In genomic region chr8:11334493-11334892, GRCm38 (mm10) we compare ENCODE assay signal across 17 mouse cellular contexts. TPM values are rescaled to one million over a fixed set of nuclear protein-coding genes. Genes with fewer than 3 reads are reported as not detected.
DNase-seq lines count a peak whose midpoint lies in the region; ATAC-seq and TF ChIP-seq lines count a peak whose summit lies in the region.
"Had no signal": no experiment of that assay in that cellular context is flagged by ENCODE, and none has a peak within 500 bp of the region (broad histone marks: within the 10 kb centered on the region; RNA-seq: fewer than 3 reads in every experiment).

No protein-coding gene starts in this region.

- WGBS in heart, embryonic 11.5 days (ENCODE audit: insufficient replicate concordance), result 28% methylated on average over 3 of the region's 3 CpGs
- WGBS in liver, adult 2 months, result 74% methylated on average over 3 of the region's 3 CpGs
- WGBS in liver, embryonic 12.5 days (ENCODE audit: insufficient replicate concordance), result 27% methylated on average over 3 of the region's 3 CpGs
- WGBS in midbrain, embryonic 14.5 days, result 96% methylated on average over 3 of the region's 3 CpGs

- H3K27ac ChIP-seq in heart, embryonic 11.5 days (ENCODE audit: low read depth, low read length), result peak overlapping the region; percentile 54
- 0 out of 2 replicates have a peak overlapping the region, but pooled peaks have one; percentile 41 for H3K27ac ChIP-seq in liver, adult 2 months (replicated peaks; ENCODE audit: insufficient read depth, low read depth, low read length)
- no peak overlapping the region for H3K27ac ChIP-seq in liver, embryonic 12.5 days
- H3K27ac ChIP-seq in brown adipose tissue, adult 24 weeks (replicated peaks; ENCODE audit: low read depth, low read length), result peak overlapping the region; percentile 89
- no peak overlapping the region for H3K27ac ChIP-seq in midbrain, embryonic 14.5 days (replicated peaks; ENCODE audit: low read depth, low read length)
- H3K27ac ChIP-seq: hindbrain, embryonic 13.5 days; limb, embryonic 12.5 days; liver, embryonic 14.5 days; midbrain, embryonic 12.5 days; neural tube, embryonic 13.5 days had no signal

- TF ChIP-seq POLR2A in liver, adult 2 months (IDR thresholded peaks at IDR 0.05; ENCODE audit: extremely low read depth, insufficient read depth, low read length), result no peak

- peak overlapping the region; percentile 17 for H3K4me2 ChIP-seq in heart, embryonic 11.5 days
- no peak overlapping the region for H3K4me2 ChIP-seq in liver, embryonic 12.5 days
- H3K4me2 ChIP-seq in midbrain, embryonic 14.5 days (ENCODE audit: low read length), result no peak overlapping the region
- H3K4me2 ChIP-seq: hindbrain, embryonic 13.5 days; limb, embryonic 12.5 days; midbrain, embryonic 12.5 days; neural tube, embryonic 13.5 days had no signal

- ATAC-seq in heart, embryonic 11.5 days (replicated peaks; ENCODE audit: insufficient number of reproducible peaks, low FRiP score, low TSS enrichment), result no peak; the same call in 1 of the 2 replicates
- no peak for ATAC-seq in liver, embryonic 12.5 days
- no peak for ATAC-seq in midbrain, embryonic 14.5 days (ENCODE audit: low FRiP score, low TSS enrichment)

- no peak for TF ChIP-seq CTCF in liver, adult 2 months (IDR thresholded peaks at IDR 0.05; ENCODE audit: low read depth, low read length)

- no peaks in the 10 kb centered on the region; the same call in 1 of the 2 replicates for H3K79me2 ChIP-seq in liver, adult 2 months (ENCODE audit: control insufficient read depth, insufficient read depth, low read length)

- no peak for DNase-seq in heart, adult 11 months
- no peak for DNase-seq in liver, adult 2 months (ENCODE audit: extremely low read depth, low read depth, low spot score)
- peak; percentile 2 for DNase-seq in naive thymus-derived CD4-positive, alpha-beta T cell, adult 2 months (ENCODE audit: low read depth)
- no peak for DNase-seq in midbrain, embryonic 14.5 days
- DNase-seq in thymus, postnatal 10 days (ENCODE audit: low spot score in 2 of 2), result no peak
- DNase-seq: adrenal gland, postnatal 25 days; B cell, adult 2 months; cerebellum, adult 18-20 months; thymus, adult 2 months had no signal

- peaks cover 57% of the 10 kb centered on the region for H3K4me1 ChIP-seq in heart, embryonic 11.5 days (ENCODE audit: control insufficient read depth, insufficient read depth, low read length)
- peaks cover 7% of the 10 kb centered on the region; the same call in 1 of the 2 replicates for H3K4me1 ChIP-seq in liver, adult 2 months (ENCODE audit: control insufficient read depth, insufficient read depth, low read length)
- H3K4me1 ChIP-seq in liver, embryonic 12.5 days, result no peaks in the 10 kb centered on the region
- peaks cover 74% of the 10 kb centered on the region for H3K4me1 ChIP-seq in brown adipose tissue, adult 24 weeks (ENCODE audit: control insufficient read depth, insufficient read depth, insufficient read length, low read length)
- no peaks in the 10 kb centered on the region for H3K4me1 ChIP-seq in midbrain, embryonic 14.5 days (ENCODE audit: control insufficient read depth, insufficient read depth, low read length)
- H3K4me1 ChIP-seq: limb, embryonic 12.5 days had no signal

- H3K9me3 ChIP-seq in heart, embryonic 11.5 days (replicated peaks; ENCODE audit: control insufficient read depth, low read length), result no peaks in the 10 kb centered on the region
- no peaks in the 10 kb centered on the region for H3K9me3 ChIP-seq in liver, embryonic 12.5 days (replicated peaks)
- no peaks in the 10 kb centered on the region for H3K9me3 ChIP-seq in midbrain, embryonic 14.5 days (ENCODE audit: control insufficient read depth, low read length)
- H3K9me3 ChIP-seq: hindbrain, embryonic 13.5 days; limb, embryonic 12.5 days; midbrain, embryonic 12.5 days; neural tube, embryonic 13.5 days had no signal

- no peak overlapping the region for H3K9ac ChIP-seq in heart, embryonic 11.5 days (ENCODE audit: low read depth, low read length)
- no peak overlapping the region for H3K9ac ChIP-seq in liver, adult 2 months (ENCODE audit: low read depth, low read length)
- no peak overlapping the region for H3K9ac ChIP-seq in liver, embryonic 12.5 days
- H3K9ac ChIP-seq in midbrain, embryonic 14.5 days (replicated peaks; ENCODE audit: low read length), result no peak overlapping the region
- H3K9ac ChIP-seq: hindbrain, embryonic 13.5 days; limb, embryonic 12.5 days; liver, embryonic 14.5 days; midbrain, embryonic 12.5 days; neural tube, embryonic 13.5 days had no signal

- no peaks in the 10 kb centered on the region for H3K27me3 ChIP-seq in heart, embryonic 11.5 days (ENCODE audit: control insufficient read depth, insufficient read depth, low read length)
- no peaks in the 10 kb centered on the region for H3K27me3 ChIP-seq in liver, adult 2 months (ENCODE audit: control insufficient read depth, insufficient read depth, low read length)
- no peaks in the 10 kb centered on the region; the same call in 1 of the 2 replicates for H3K27me3 ChIP-seq in liver, embryonic 12.5 days (replicated peaks)
- no peaks in the 10 kb centered on the region for H3K27me3 ChIP-seq in midbrain, embryonic 14.5 days (ENCODE audit: control insufficient read depth, insufficient read depth, low read length)
- H3K27me3 ChIP-seq: hindbrain, embryonic 13.5 days; limb, embryonic 12.5 days; midbrain, embryonic 12.5 days; neural tube, embryonic 13.5 days had no signal

- no peak overlapping the region for H3K4me3 ChIP-seq in heart, embryonic 11.5 days (ENCODE audit: low read depth, low read length)
- H3K4me3 ChIP-seq in liver, adult 2 months (ENCODE audit: insufficient read depth, low read depth, low read length), result no peak overlapping the region
- no peak overlapping the region for H3K4me3 ChIP-seq in liver, embryonic 12.5 days
- H3K4me3 ChIP-seq in brown adipose tissue, adult 24 weeks (ENCODE audit: insufficient read depth, low read depth, low read length), result no peak overlapping the region
- H3K4me3 ChIP-seq in midbrain, embryonic 14.5 days (replicated peaks; ENCODE audit: low read depth, low read length), result no peak overlapping the region
- H3K4me3 ChIP-seq: hindbrain, embryonic 13.5 days; limb, embryonic 12.5 days; midbrain, embryonic 12.5 days; neural tube, embryonic 13.5 days had no signal

- no peaks in the 10 kb centered on the region for H3K36me3 ChIP-seq in heart, embryonic 11.5 days (ENCODE audit: control insufficient read depth, insufficient read depth, low read length)
- no peaks in the 10 kb centered on the region for H3K36me3 ChIP-seq in liver, adult 2 months (ENCODE audit: control insufficient read depth, insufficient read depth, low read length)
- H3K36me3 ChIP-seq in liver, embryonic 12.5 days, result no peaks in the 10 kb centered on the region
- no peaks in the 10 kb centered on the region for H3K36me3 ChIP-seq in midbrain, embryonic 14.5 days (ENCODE audit: control insufficient read depth, insufficient read depth, low read length)
- H3K36me3 ChIP-seq: hindbrain, embryonic 13.5 days; limb, embryonic 12.5 days; midbrain, embryonic 12.5 days; neural tube, embryonic 13.5 days had no signal

RNA-seq across cellular contexts. Expression of gene Col4a1, which starts 21.9 kb away (rescaled TPM):
- polyA plus RNA-seq in heart, embryonic 11.5 days (2014; fragmentation: Nextera tagmentation; extraction: Ambion mirVana), result 150 and 187 TPM in 2 replicates
- total RNA-seq in liver, adult 2 months (2014; rRNA removed), result 25.7 and 28.3 TPM in 2 replicates
- 21.8 and 29.1 TPM in 2 replicates for polyA plus RNA-seq in liver, adult 2 months (2012; rRNA removed)
- polyA plus RNA-seq in liver, embryonic 12.5 days (2016; fragmentation: Nextera tagmentation; extraction: Ambion mirVana), result 28.9 and 30.9 TPM in 2 replicates
- polyA plus RNA-seq in brown adipose tissue, adult 24 weeks (2012; ENCODE audit: insufficient read depth, insufficient read length, missing spikeins), result 142 and 186 TPM in 2 replicates
- 38.1 and 123 TPM in 2 replicates for polyA plus RNA-seq in midbrain, embryonic 14.5 days (2014; fragmentation: Nextera tagmentation; extraction: Ambion mirVana)

RNA-seq across cellular contexts. Expression of gene Col4a2, which starts 21.9 kb away (rescaled TPM):
- polyA plus RNA-seq in heart, embryonic 11.5 days (2014; fragmentation: Nextera tagmentation; extraction: Ambion mirVana), result 40.6 and 51.0 TPM in 2 replicates
- 7.7 and 10.9 TPM in 2 replicates for total RNA-seq in liver, adult 2 months (2014; rRNA removed)
- polyA plus RNA-seq in liver, adult 2 months (2012; rRNA removed), result 6.1 and 8.0 TPM in 2 replicates
- 11.8 and 12.0 TPM in 2 replicates for polyA plus RNA-seq in liver, embryonic 12.5 days (2016; fragmentation: Nextera tagmentation; extraction: Ambion mirVana)
- polyA plus RNA-seq in brown adipose tissue, adult 24 weeks (2012; ENCODE audit: insufficient read depth, insufficient read length, missing spikeins), result 51.1 and 77.2 TPM in 2 replicates
- 15.0 and 40.7 TPM in 2 replicates for polyA plus RNA-seq in midbrain, embryonic 14.5 days (2014; fragmentation: Nextera tagmentation; extraction: Ambion mirVana)

Comparison
In these comparisons a context has a peak if more than half of its experiments do, and no peak if none do; other contexts are left out.
1. H3K27ac ChIP-seq: peak in heart, embryonic 11.5 days (single experiment), liver, adult 2 months (single experiment) and brown adipose tissue, adult 24 weeks (single experiment); none in liver, embryonic 12.5 days (single experiment) and midbrain, embryonic 14.5 days (single experiment).